Mouse (Mus musculus) liver, embryonic 14.5 days (tissue): ENCODE results near the gene Gtf3c6.

Source experiments
- CTCF ChIP-seq: IDR thresholded peaks from 2 replicates; pipeline ENCODE4 v1.5.1; 2016; ENCODE audit warnings: antibody characterized with exemption, low read depth, control low read depth
- EP300 ChIP-seq: IDR thresholded peaks from 2 replicates; pipeline ENCODE4 v1.6.1; 2016; ENCODE audit warnings: antibody characterized with exemption, low read depth

DNA sequence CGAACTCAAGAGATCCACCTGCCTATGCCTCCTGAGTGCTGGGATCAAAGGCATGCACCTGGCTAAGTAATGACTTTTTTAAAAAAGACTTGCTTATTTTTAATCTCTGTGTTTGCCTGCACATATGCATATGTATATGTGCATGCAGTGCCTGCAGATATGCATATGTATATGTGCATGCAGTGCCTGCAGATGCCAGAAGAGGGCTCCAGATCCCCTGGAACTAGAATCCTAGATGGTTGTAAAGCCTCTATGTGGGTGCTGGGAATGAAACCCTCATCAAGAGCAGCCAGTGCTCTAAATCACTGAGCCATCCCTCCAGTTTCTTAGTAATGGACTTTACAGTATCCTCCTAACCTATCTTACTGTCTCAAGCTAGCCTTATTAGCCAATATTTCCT, 48.1 kb upstream of the Gtf3c6 start:
- TF ChIP-seq EP300 = no peak
- TF ChIP-seq CTCF = peak; percentile 52
